Mouse (Mus musculus) layer of hippocampus, postnatal 10 days (tissue): ENCODE results near the gene Rbbp6. TPM values are rescaled to one million over a fixed set of nuclear protein-coding genes. Genes with fewer than 3 reads are reported as not detected.

Experiments used
- DNase-seq, 2 experiments: peaks; one replicate each; pipeline ENCODE4 v3.0.0; 2021; ENCODE audit warnings: low spot score in 2 of 2
- long read RNA-seq: library from polyadenylated mRNA; stranded (forward); transcript quantifications from one replicate; pipeline ENCODE4 v2.0.0, GENCODE M21; 2023
- total RNA-seq, 2 experiments: library from RNA; stranded (reverse); gene quantifications; 2 replicates each; pipeline ENCODE4 v1.2.3; 2021

Rbbp6 gene
- 10 to 100 TPM; 64.8 to 68.6 TPM for total RNA-seq
- long read RNA-seq, full-length matches to known transcripts: 34 of 56 reads
- long read RNA-seq, partial matches to known transcripts: 2 of 56 reads
- long read RNA-seq, other reads (novel, unspliced or antisense): 20 of 56 reads

GRCm38 (mm10) chr7:122965386-122965785 is at the start of gene Rbbp6:
Gene Rbbp6, plus strand, starts transcription at chr7:122965686.
- DNase-seq: no peak

- DNase-seq: peak; percentile 33 to 58
These were observed 45.5 kb upstream of the Rbbp6 start for GRCm38 (mm10) chr7:122919728-122920582.

- DNase-seq: peak in 1 of 2 experiments; percentile 25
These were observed 43.9 kb upstream of the Rbbp6 start for GRCm38 (mm10) chr7:122921537-122921936.

GRCm38 (mm10) chr7:122924256-122924655 is 41.2 kb upstream of the Rbbp6 start:
- no peak for DNase-seq

GRCm38 (mm10) chr7:122930494-122930893 is 35.0 kb upstream of the Rbbp6 start:
- no peak for DNase-seq

- no peak for DNase-seq
These were observed 33.3 kb upstream of the Rbbp6 start for GRCm38 (mm10) chr7:122932171-122932570.

- DNase-seq: no peak
These were observed 28.9 kb upstream of the Rbbp6 start for GRCm38 (mm10) chr7:122936626-122937025.

GRCm38 (mm10) chr7:122938197-122938596 is 27.3 kb upstream of the Rbbp6 start:
- no peak for DNase-seq

- no peak for DNase-seq
These were observed 26.3 kb upstream of the Rbbp6 start for GRCm38 (mm10) chr7:122939181-122939580.

GRCm38 (mm10) chr7:122940371-122941075 is 25.0 kb upstream of the Rbbp6 start:
- no peak for DNase-seq

GRCm38 (mm10) chr7:122942111-122942510 is 23.4 kb upstream of the Rbbp6 start:
- no peak for DNase-seq

GRCm38 (mm10) chr7:122945149-122945548 is 20.3 kb upstream of the Rbbp6 start:
- peak; percentile 90 to 91 for DNase-seq

GRCm38 (mm10) chr7:122949268-122949667 is 16.2 kb upstream of the Rbbp6 start:
- DNase-seq: no peak

- no peak for DNase-seq
These were observed 14.0 kb upstream of the Rbbp6 start for GRCm38 (mm10) chr7:122951464-122951863.

- DNase-seq: no peak
These were observed 13.4 kb upstream of the Rbbp6 start for GRCm38 (mm10) chr7:122952066-122952465.

- DNase-seq: no peak
These were observed 10.8 kb upstream of the Rbbp6 start for GRCm38 (mm10) chr7:122954451-122955225.

- no peak for DNase-seq
These were observed 10.1 kb upstream of the Rbbp6 start for GRCm38 (mm10) chr7:122955226-122955955.

GRCm38 (mm10) chr7:122968751-122969150 is 3.3 kb downstream of the Rbbp6 start:
- no peak for DNase-seq

GRCm38 (mm10) chr7:122969231-122970032 is 3.9 kb downstream of the Rbbp6 start:
- peak; percentile 92 to 97 for DNase-seq
